Mouse (Mus musculus) embryonic facial prominence, embryonic 14.5 days (tissue): Measurements from ENCODE around the gene Shank2. TPM values are rescaled to one million over a fixed set of nuclear protein-coding genes. Genes with fewer than 3 reads are reported as not detected.

Experiments
- ATAC-seq: fragments of 200-750 bp; cut with Nextera tagmentation; 2 replicates; pipeline ENCODE4 v1.8.0; 2017; ENCODE audit warnings: low read depth, moderate number of reproducible peaks, moderate TSS enrichment
- DNase-seq: peaks from one replicate; pipeline ENCODE4 v3.0.0-alpha.2; 2015; ENCODE audit warnings: low spot score
- H3K27ac ChIP-seq: fragments of 300-500 bp; sonication (generic); replicated peaks from 2 replicates; pipeline ENCODE4 v1.5.1; 2014; ENCODE audit warnings: low read depth, mild to moderate bottlenecking, low read length, moderate library complexity
- H3K27me3 ChIP-seq: fragments of 300-500 bp; sonication (generic); replicated peaks from 2 replicates; pipeline ENCODE4 v1.6.1; 2014; ENCODE audit warnings: low read length; ENCODE audit not compliant: control insufficient read depth, insufficient read depth
- H3K36me3 ChIP-seq: fragments of 300-500 bp; sonication (generic); 2 replicates; pipeline ENCODE4 v1.6.1; 2014; ENCODE audit warnings: low read length, mixed read lengths; ENCODE audit not compliant: control insufficient read depth, insufficient read depth
- H3K4me1 ChIP-seq: fragments of 300-500 bp; sonication (generic); 2 replicates; pipeline ENCODE4 v1.6.1; 2014; ENCODE audit warnings: antibody characterized with exemption, low read length; ENCODE audit not compliant: control insufficient read depth, insufficient read depth
- H3K4me2 ChIP-seq: fragments of 300-500 bp; sonication (generic); 2 replicates; pipeline ENCODE4 v1.6.1; 2014; ENCODE audit warnings: low read depth, mild to moderate bottlenecking, low read length, moderate library complexity, mixed read lengths
- H3K4me3 ChIP-seq: fragments of 300-500 bp; sonication (generic); 2 replicates; pipeline ENCODE4 v1.5.1; 2014; ENCODE audit warnings: low read depth, mild to moderate bottlenecking, low read length
- H3K9ac ChIP-seq: fragments of 300-500 bp; sonication (generic); 2 replicates; pipeline ENCODE4 v1.6.1; 2014; ENCODE audit warnings: low read depth, mild to moderate bottlenecking, low read length, moderate library complexity, mixed read lengths
- H3K9me3 ChIP-seq: fragments of 300-500 bp; sonication (generic); 2 replicates; pipeline ENCODE4 v1.6.1; 2016; ENCODE audit warnings: low read length; ENCODE audit not compliant: control insufficient read depth
- WGBS: fragments of 180-500 bp; shearing (Covaris S2); extraction: QIAGEN DNeasy Blood & Tissue Kit; methylation state at CpG from one replicate; pipeline ENCODE4 v1.1.7; 2014; 5-methylcytosine and 5-hydroxymethylcytosine counted together
- polyA plus RNA-seq: library from polyadenylated mRNA; unstranded; fragments of >200 nt; fragmentation: Nextera tagmentation; extraction: Ambion mirVana; gene quantifications from 2 replicates; pipeline ENCODE4 v1.2.1, GENCODE M21; 2014

The Shank2 gene
- polyA plus RNA-seq, 1 experiment from 2014 or later = 0.72 TPM

- H3K27ac ChIP-seq = no peak overlapping the region
- no peaks in the 10 kb centered on the region for H3K36me3 ChIP-seq
- ATAC-seq (no peak), DNase-seq (no peak)
- WGBS = 90% methylated on average over 6 of the region's 6 CpGs
- no peaks in the 10 kb centered on the region for H3K4me1 ChIP-seq
- H3K9me3 ChIP-seq = no peaks in the 10 kb centered on the region
- H3K9ac ChIP-seq = no peak overlapping the region
- H3K4me3 ChIP-seq = no peak overlapping the region
- H3K4me2 ChIP-seq = no peak overlapping the region
- peaks cover 46% of the 10 kb centered on the region for H3K27me3 ChIP-seq
These were observed 172.1 kb downstream of the Shank2 start for GRCm38 (mm10) chr7:144173869-144174268.

GRCm38 (mm10) chr7:144174329-144174728 is 172.6 kb downstream of the Shank2 start:
- DNase-seq (no peak), ATAC-seq (no peak)
- Histone ChIP-seq H3K9me3 (no peaks in the 10 kb centered on the region), H3K27me3 (peaks cover 46% of the 10 kb centered on the region), H3K9ac (no peak overlapping the region), H3K4me3 (no peak overlapping the region), H3K4me2 (no peak overlapping the region), H3K36me3 (no peaks in the 10 kb centered on the region), H3K4me1 (no peaks in the 10 kb centered on the region), H3K27ac (no peak overlapping the region)
- 79% methylated on average over 14 of the region's 14 CpGs for WGBS

GRCm38 (mm10) chr7:144175025-144175424 is 173.3 kb downstream of the Shank2 start:
- DNase-seq (no peak), ATAC-seq (no peak)
- H3K4me3 ChIP-seq = peak overlapping the region; percentile 28
- 27% methylated on average over 7 of the region's 7 CpGs for WGBS
- H3K4me1 ChIP-seq = no peaks in the 10 kb centered on the region
- H3K4me2 ChIP-seq = peak overlapping the region; percentile 56
- H3K9ac ChIP-seq = no peak overlapping the region
- H3K36me3 ChIP-seq = no peaks in the 10 kb centered on the region
- no peak overlapping the region for H3K27ac ChIP-seq
- peaks cover 46% of the 10 kb centered on the region for H3K27me3 ChIP-seq
- H3K9me3 ChIP-seq = no peaks in the 10 kb centered on the region

DNA sequence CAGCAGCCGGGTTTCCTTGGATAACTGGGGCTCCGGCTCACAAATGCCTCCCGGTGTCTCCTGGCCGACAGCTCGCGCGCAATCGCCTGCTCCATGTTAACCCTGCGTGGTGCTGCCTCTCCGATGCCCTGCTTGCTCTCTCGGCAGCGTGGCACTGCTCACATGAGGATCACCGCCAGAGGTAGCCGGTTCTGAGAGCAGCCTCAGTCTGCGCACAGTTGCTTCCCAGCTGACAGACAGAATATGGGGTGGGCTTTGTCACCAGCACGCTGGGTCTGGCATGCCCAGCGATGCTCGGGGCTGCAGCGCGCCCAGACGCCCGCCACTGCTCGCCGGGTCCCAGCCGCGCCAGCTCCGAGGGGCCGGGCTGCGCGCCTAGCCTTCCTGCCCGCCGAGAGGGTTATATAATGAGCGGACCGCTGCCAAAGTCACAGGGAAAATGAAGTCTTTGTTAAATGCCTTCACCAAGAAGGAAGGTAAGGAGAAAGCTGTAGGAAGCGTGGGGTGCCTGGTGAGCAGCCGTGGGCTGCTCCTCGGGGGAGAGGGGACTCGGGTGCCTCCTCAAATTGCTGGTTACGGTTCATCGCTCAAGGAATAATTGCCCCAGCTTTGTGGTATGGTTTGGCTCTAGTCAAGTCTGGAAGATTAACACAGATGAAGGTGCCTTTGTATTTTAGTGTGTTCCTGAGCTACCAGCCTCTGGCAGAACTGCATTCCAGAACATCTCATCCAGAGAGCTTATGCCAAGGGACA is 173.9 kb downstream of the Shank2 start:
- Histone ChIP-seq H3K27me3 (peaks cover 46% of the 10 kb centered on the region), H3K27ac (no peak overlapping the region), H3K36me3 (no peaks in the 10 kb centered on the region), H3K4me1 (no peaks in the 10 kb centered on the region), H3K4me2 (peak overlapping the region; percentile 56), H3K9me3 (no peaks in the 10 kb centered on the region), H3K4me3 (peak overlapping the region; percentile 28), H3K9ac (peak overlapping the region; percentile 12; the same call in 1 of the 2 replicates)
- WGBS = 3% methylated on average over 40 of the region's 40 CpGs
- peak; percentile 31 for DNase-seq
- peak; percentile 60 for ATAC-seq

GRCm38 (mm10) chr7:144176234-144176730 is 174.6 kb downstream of the Shank2 start:
- Histone ChIP-seq H3K27me3 (peaks cover 46% of the 10 kb centered on the region), H3K4me2 (no peak overlapping the region), H3K9ac (no peak overlapping the region), H3K27ac (no peak overlapping the region), H3K4me1 (no peaks in the 10 kb centered on the region), H3K36me3 (no peaks in the 10 kb centered on the region), H3K4me3 (no peak overlapping the region), H3K9me3 (no peaks in the 10 kb centered on the region)
- 71% methylated on average over 3 of the region's 3 CpGs for WGBS
- no peak for ATAC-seq
- no peak for DNase-seq

GRCm38 (mm10) chr7:144179436-144179835 is 177.7 kb downstream of the Shank2 start:
- H3K36me3 ChIP-seq = no peaks in the 10 kb centered on the region
- H3K27ac ChIP-seq = no peak overlapping the region
- DNase-seq = no peak
- H3K9ac ChIP-seq = no peak overlapping the region
- no peak overlapping the region for H3K4me3 ChIP-seq
- H3K4me1 ChIP-seq = no peaks in the 10 kb centered on the region
- WGBS = 89% methylated on average over 6 of the region's 6 CpGs
- H3K4me2 ChIP-seq = no peak overlapping the region
- no peaks in the 10 kb centered on the region for H3K9me3 ChIP-seq
- peaks cover 31% of the 10 kb centered on the region for H3K27me3 ChIP-seq
- ATAC-seq = no peak

DNA sequence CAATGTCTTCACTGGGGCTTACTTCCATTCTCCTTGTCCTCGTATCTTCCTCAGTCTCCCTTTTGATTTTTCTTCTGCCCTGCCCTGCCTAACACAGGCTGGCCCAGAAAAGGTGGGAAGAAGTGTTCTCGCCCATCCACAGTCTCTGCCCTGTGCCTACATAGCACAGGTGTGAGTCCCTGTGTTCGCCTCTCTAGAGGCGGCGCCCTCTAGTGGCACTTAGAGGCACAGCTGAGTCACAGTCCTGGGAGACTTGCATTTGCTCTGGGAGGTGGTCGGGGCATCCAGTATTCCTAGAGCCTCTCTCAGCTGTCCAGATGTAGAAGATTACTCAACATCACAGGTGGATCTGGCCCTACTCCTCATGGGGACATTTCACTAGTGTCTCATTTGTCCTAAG is 179.2 kb downstream of the Shank2 start:
- peaks cover 16% of the 10 kb centered on the region for H3K27me3 ChIP-seq
- no peaks in the 10 kb centered on the region for H3K9me3 ChIP-seq
- no peak overlapping the region for H3K4me3 ChIP-seq
- no peak overlapping the region for H3K4me2 ChIP-seq
- H3K27ac ChIP-seq = no peak overlapping the region
- no peaks in the 10 kb centered on the region for H3K4me1 ChIP-seq
- ATAC-seq = peak; percentile 26; the same call in 1 of the 2 replicates
- no peak overlapping the region for H3K9ac ChIP-seq
- DNase-seq = peak; percentile 52
- 20% methylated on average over 6 of the region's 6 CpGs for WGBS
- no peaks in the 10 kb centered on the region for H3K36me3 ChIP-seq

DNA sequence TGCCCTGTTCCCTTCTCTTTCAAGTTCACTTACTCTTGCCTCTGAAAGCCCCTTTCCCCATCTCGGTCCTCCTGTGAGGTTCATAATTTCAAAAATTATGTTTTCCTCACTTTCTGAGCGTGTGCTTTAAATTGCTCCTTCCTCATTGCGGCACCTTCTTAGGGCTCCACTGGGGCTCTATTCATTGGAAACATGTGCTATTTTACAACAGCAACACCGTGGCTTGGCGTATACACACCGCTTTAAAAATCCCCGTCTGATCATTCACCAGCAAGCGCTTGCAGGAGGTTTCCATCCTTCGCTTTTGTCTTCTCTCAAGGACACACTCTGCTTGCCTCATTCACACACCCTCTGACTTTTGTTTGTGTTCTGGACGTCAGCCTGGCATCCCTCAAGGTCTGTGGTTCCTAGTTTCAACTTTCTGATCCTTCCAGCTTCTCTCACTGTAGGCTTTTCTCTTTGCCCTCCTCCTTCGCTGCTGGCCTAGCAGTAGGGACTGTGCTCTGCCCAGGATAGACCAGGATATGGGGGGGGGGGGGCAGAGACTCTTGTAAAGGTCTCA is 186.2 kb downstream of the Shank2 start:
- Histone ChIP-seq H3K4me1 (no peaks in the 10 kb centered on the region), H3K36me3 (no peaks in the 10 kb centered on the region), H3K4me2 (no peak overlapping the region), H3K9me3 (no peaks in the 10 kb centered on the region), H3K27ac (no peak overlapping the region), H3K9ac (no peak overlapping the region), H3K4me3 (no peak overlapping the region), H3K27me3 (no peaks in the 10 kb centered on the region)
- 60% methylated on average over 11 of the region's 11 CpGs for WGBS
- DNase-seq = no peak
- ATAC-seq = no peak
